10 mouse cellular contexts compared by ENCODE assay signal in genomic region chr12:110188136-110188631, GRCm38 (mm10).
DNase-seq lines count a peak whose midpoint lies in the region; ATAC-seq and TF ChIP-seq lines count a peak whose summit lies in the region.
"Had no signal": no experiment of that assay in that cellular context is flagged by ENCODE, and none has a peak within 500 bp of the region (broad histone marks: within the 10 kb centered on the region; RNA-seq: fewer than 3 reads in every experiment).

No protein-coding gene starts in this region.

- DNase-seq in cerebellum, adult 8-10 months: peak; percentile 9
- no peak for DNase-seq in cerebellum, postnatal 36 days
- no peak for DNase-seq in left cerebral cortex, postnatal 25 days (ENCODE audit: low spot score in 2 of 2)
- DNase-seq in left cerebral cortex, postnatal 10 days (ENCODE audit: extremely low spot score in 1 of 2, low spot score in 2 of 2): no peak
- DNase-seq: lung, postnatal 10 days; thymus, postnatal 4 days had no signal

- peaks cover 19% of the 10 kb centered on the region; the same call in 1 of the 2 replicates for H3K27me3 ChIP-seq in ES-Bruce4 (ENCODE audit: control insufficient read depth, insufficient read depth, low read length, poor library complexity, severe bottlenecking)
- peaks cover 72% of the 10 kb centered on the region for H3K27me3 ChIP-seq in forebrain, embryonic 13.5 days
- H3K27me3 ChIP-seq in limb, embryonic 15.5 days: peaks cover 90% of the 10 kb centered on the region

- ATAC-seq in forebrain, embryonic 13.5 days: no peak
- no peak for ATAC-seq in limb, embryonic 15.5 days (ENCODE audit: insufficient number of reproducible peaks, low FRiP score, low TSS enrichment, low read depth)
- ATAC-seq in megakaryocyte progenitor cell, adult 5-6 weeks (replicated peaks; ENCODE audit: poor library complexity): no peak

- no peak for TF ChIP-seq EP300 in ES-Bruce4 (IDR thresholded peaks at IDR 0.05; ENCODE audit: insufficient read depth, low read depth, low read length)

- TF ChIP-seq CTCF in ES-Bruce4 (IDR thresholded peaks at IDR 0.05; ENCODE audit: low read depth, low read length): no peak

- no peak overlapping the region for H3K27ac ChIP-seq in ES-Bruce4 (ENCODE audit: insufficient read depth, low read length)
- peak overlapping the region; percentile 91 for H3K27ac ChIP-seq in forebrain, embryonic 13.5 days
- no peak overlapping the region for H3K27ac ChIP-seq in limb, embryonic 15.5 days

- no peak for TF ChIP-seq POLR2A in ES-Bruce4 (IDR thresholded peaks at IDR 0.05; ENCODE audit: insufficient read depth, low read length)

- WGBS in forebrain, embryonic 13.5 days: 2% methylated on average over 29 of the region's 29 CpGs
- 1% methylated on average over 29 of the region's 29 CpGs for WGBS in limb, embryonic 15.5 days

- peak overlapping the region; percentile 61 for H3K4me2 ChIP-seq in forebrain, embryonic 13.5 days
- H3K4me2 ChIP-seq in limb, embryonic 15.5 days: 0 out of 2 replicates have a peak overlapping the region, but pooled peaks have one; percentile 29

- peak overlapping the region; percentile 42 for H3K4me3 ChIP-seq in ES-Bruce4 (ENCODE audit: low read depth, low read length)
- H3K4me3 ChIP-seq in forebrain, embryonic 13.5 days: peak overlapping the region; percentile 41
- peak overlapping the region; percentile 13; the same call in 1 of the 2 replicates for H3K4me3 ChIP-seq in limb, embryonic 15.5 days

- intact Hi-C loops in left cerebral cortex, postnatal 25 days (cut with DNase I): no loop called here
- intact Hi-C loops in left cerebral cortex, postnatal 10 days (cut with DNase I): loop anchor here (5.0 kb wide), 1 partner anchor 44 kb away; no protein-coding TSS in a partner anchor

- H3K9ac ChIP-seq in ES-Bruce4 (ENCODE audit: low read depth, poor library complexity, severe bottlenecking): no peak overlapping the region
- peak overlapping the region; percentile 73 for H3K9ac ChIP-seq in forebrain, embryonic 13.5 days
- no peak overlapping the region for H3K9ac ChIP-seq in limb, embryonic 15.5 days

- H3K9me3 ChIP-seq in ES-Bruce4 (replicated peaks; ENCODE audit: control insufficient read depth, insufficient read depth, low read length, poor library complexity, severe bottlenecking): no peaks in the 10 kb centered on the region
- no peaks in the 10 kb centered on the region for H3K9me3 ChIP-seq in forebrain, embryonic 13.5 days (replicated peaks)
- no peaks in the 10 kb centered on the region for H3K9me3 ChIP-seq in limb, embryonic 15.5 days

- H3K4me1 ChIP-seq in ES-Bruce4 (ENCODE audit: control insufficient read depth, insufficient read depth, low read length): no peaks in the 10 kb centered on the region
- peaks cover 50% of the 10 kb centered on the region for H3K4me1 ChIP-seq in forebrain, embryonic 13.5 days
- H3K4me1 ChIP-seq in limb, embryonic 15.5 days: peaks cover 24% of the 10 kb centered on the region

- no peaks in the 10 kb centered on the region for H3K36me3 ChIP-seq in ES-Bruce4 (ENCODE audit: control insufficient read depth, insufficient read depth, low read length, poor library complexity, severe bottlenecking)
- no peaks in the 10 kb centered on the region for H3K36me3 ChIP-seq in forebrain, embryonic 13.5 days (ENCODE audit: poor library complexity, severe bottlenecking)
- no peaks in the 10 kb centered on the region for H3K36me3 ChIP-seq in limb, embryonic 15.5 days
